ENCODE assay signal across 17 mouse cellular contexts in the genomic region with DNA sequence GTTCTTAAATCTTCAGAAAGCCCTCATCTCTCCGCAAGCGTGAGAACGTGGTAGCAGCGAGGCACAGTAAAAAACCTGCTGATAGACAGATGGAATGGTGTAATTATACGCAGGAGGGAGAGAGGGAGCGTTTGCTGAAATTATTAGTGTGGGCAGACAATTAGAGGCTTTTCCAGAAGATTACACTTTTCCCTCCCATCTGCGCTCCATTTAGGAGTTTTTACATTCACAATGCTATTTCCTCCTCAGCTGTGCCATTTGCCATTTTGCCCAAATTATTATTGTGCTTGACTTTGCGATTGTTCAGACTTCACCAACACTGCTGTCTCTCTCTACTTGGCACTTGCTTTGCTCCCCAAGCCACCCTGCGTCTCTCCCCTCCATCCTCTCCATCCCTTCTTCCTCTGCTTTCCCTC.
DNase-seq lines count a peak whose midpoint lies in the region; ATAC-seq and TF ChIP-seq lines count a peak whose summit lies in the region.
"Had no signal": no experiment of that assay in that cellular context is flagged by ENCODE, and none has a peak within 500 bp of the region (broad histone marks: within the 10 kb centered on the region; RNA-seq: fewer than 3 reads in every experiment).

No protein-coding gene starts in this region.

- TF ChIP-seq POLR2A in olfactory bulb, adult 2 months (IDR thresholded peaks at IDR 0.05; ENCODE audit: insufficient read depth, low read depth, low read length): no peak

- no peak overlapping the region for H3K4me3 ChIP-seq in forebrain, embryonic 13.5 days
- H3K4me3 ChIP-seq in forebrain, embryonic 11.5 days (ENCODE audit: low read depth, low read length): no peak overlapping the region
- no peak overlapping the region for H3K4me3 ChIP-seq in midbrain, postnatal 0 days (ENCODE audit: low read depth, low read length)
- no peak overlapping the region for H3K4me3 ChIP-seq in midbrain, embryonic 13.5 days (replicated peaks)
- no peak overlapping the region for H3K4me3 ChIP-seq in olfactory bulb, adult 2 months (ENCODE audit: insufficient read depth, low read depth, low read length)
- H3K4me3 ChIP-seq: embryonic facial prominence, embryonic 12.5 days; megakaryocyte, embryonic 14.5 days had no signal

- ATAC-seq in forebrain, embryonic 13.5 days: peak; percentile 55; the same call in 1 of the 2 replicates
- ATAC-seq in forebrain, embryonic 11.5 days (replicated peaks; ENCODE audit: low FRiP score): no peak
- ATAC-seq in midbrain, postnatal 0 days (ENCODE audit: low FRiP score): no peak
- no peak for ATAC-seq in midbrain, embryonic 13.5 days
- ATAC-seq: hindbrain, embryonic 16.5 days had no signal

- no peak overlapping the region; the same call in 1 of the 2 replicates for H3K27ac ChIP-seq in forebrain, embryonic 13.5 days
- H3K27ac ChIP-seq in forebrain, embryonic 11.5 days (ENCODE audit: low read depth, low read length): no peak overlapping the region
- H3K27ac ChIP-seq in midbrain, postnatal 0 days (ENCODE audit: low read depth, low read length): no peak overlapping the region
- H3K27ac ChIP-seq in midbrain, embryonic 13.5 days: no peak overlapping the region
- H3K27ac ChIP-seq in olfactory bulb, adult 2 months (ENCODE audit: insufficient read depth, low read depth, low read length): peak overlapping the region; percentile 45
- H3K27ac ChIP-seq: embryonic facial prominence, embryonic 12.5 days had no signal

- H3K27me3 ChIP-seq in forebrain, embryonic 13.5 days: no peaks in the 10 kb centered on the region
- H3K27me3 ChIP-seq in forebrain, embryonic 11.5 days (ENCODE audit: control insufficient read depth, insufficient read depth, low read length): no peaks in the 10 kb centered on the region
- no peaks in the 10 kb centered on the region for H3K27me3 ChIP-seq in midbrain, postnatal 0 days (ENCODE audit: insufficient read depth, low read length)
- no peaks in the 10 kb centered on the region for H3K27me3 ChIP-seq in midbrain, embryonic 13.5 days
- H3K27me3 ChIP-seq: embryonic facial prominence, embryonic 12.5 days; megakaryocyte, embryonic 14.5 days had no signal

- peaks cover 13% of the 10 kb centered on the region for H3K9me3 ChIP-seq in forebrain, embryonic 13.5 days (replicated peaks)
- H3K9me3 ChIP-seq in forebrain, embryonic 11.5 days (ENCODE audit: control insufficient read depth, low read length): no peaks in the 10 kb centered on the region
- H3K9me3 ChIP-seq in midbrain, postnatal 0 days (ENCODE audit: low read length): no peaks in the 10 kb centered on the region
- H3K9me3 ChIP-seq in midbrain, embryonic 13.5 days: peaks cover 11% of the 10 kb centered on the region; the same call in 1 of the 2 replicates
- H3K9me3 ChIP-seq: embryonic facial prominence, embryonic 12.5 days; megakaryocyte, embryonic 14.5 days had no signal

- 61% methylated on average over 9 of the region's 9 CpGs for WGBS in forebrain, embryonic 13.5 days
- WGBS in forebrain, embryonic 11.5 days: 88% methylated on average over 9 of the region's 9 CpGs
- WGBS in midbrain, postnatal 0 days: 70% methylated on average over 9 of the region's 9 CpGs
- 76% methylated on average over 9 of the region's 9 CpGs for WGBS in midbrain, embryonic 13.5 days
- WGBS in olfactory bulb, adult 2 months: 19% methylated on average over 9 of the region's 9 CpGs

- peaks cover 16% of the 10 kb centered on the region for H3K4me1 ChIP-seq in forebrain, embryonic 13.5 days
- no peaks in the 10 kb centered on the region for H3K4me1 ChIP-seq in forebrain, embryonic 11.5 days (replicated peaks; ENCODE audit: control insufficient read depth, insufficient read depth, low read length)
- H3K4me1 ChIP-seq in midbrain, postnatal 0 days (ENCODE audit: insufficient read depth, low read length): no peaks in the 10 kb centered on the region
- H3K4me1 ChIP-seq in midbrain, embryonic 13.5 days (replicated peaks): 0 out of 2 replicates have a peak, but pooled peaks cover 4% of the 10 kb centered on the region
- H3K4me1 ChIP-seq in olfactory bulb, adult 2 months (ENCODE audit: control insufficient read depth, insufficient read depth, low read length): peaks cover 5% of the 10 kb centered on the region
- H3K4me1 ChIP-seq: embryonic facial prominence, embryonic 12.5 days; megakaryocyte, embryonic 14.5 days had no signal

- no peaks in the 10 kb centered on the region for H3K36me3 ChIP-seq in forebrain, embryonic 13.5 days (ENCODE audit: poor library complexity, severe bottlenecking)
- H3K36me3 ChIP-seq in forebrain, embryonic 11.5 days (ENCODE audit: control insufficient read depth, insufficient read depth, low read length): no peaks in the 10 kb centered on the region
- no peaks in the 10 kb centered on the region for H3K36me3 ChIP-seq in midbrain, postnatal 0 days (ENCODE audit: insufficient read depth, low read length)
- H3K36me3 ChIP-seq in midbrain, embryonic 13.5 days: no peaks in the 10 kb centered on the region
- H3K36me3 ChIP-seq: embryonic facial prominence, embryonic 12.5 days had no signal

- TF ChIP-seq CTCF in midbrain, postnatal 0 days (IDR thresholded peaks at IDR 0.05): no peak
- TF ChIP-seq CTCF in olfactory bulb, adult 2 months (IDR thresholded peaks at IDR 0.05; ENCODE audit: insufficient read depth, low read depth, low read length): no peak

- no peak overlapping the region for H3K4me2 ChIP-seq in forebrain, embryonic 13.5 days
- no peak overlapping the region for H3K4me2 ChIP-seq in forebrain, embryonic 11.5 days (ENCODE audit: low read depth, low read length, severe bottlenecking)
- no peak overlapping the region for H3K4me2 ChIP-seq in midbrain, postnatal 0 days (ENCODE audit: low read depth, low read length, poor library complexity, severe bottlenecking)
- H3K4me2 ChIP-seq in midbrain, embryonic 13.5 days (replicated peaks): no peak overlapping the region
- H3K4me2 ChIP-seq: embryonic facial prominence, embryonic 12.5 days; liver, embryonic 11.5 days had no signal

- no peak for DNase-seq in forebrain, embryonic 11.5 days (ENCODE audit: low spot score)
- DNase-seq in midbrain, postnatal 0 days (ENCODE audit: low spot score): peak; percentile 47
- DNase-seq in cerebellum, postnatal 25 days: peak; percentile 50 to 56
- no peak for DNase-seq in embryo, embryonic 9.5 days (ENCODE audit: extremely low spot score)
- no peak for DNase-seq in lung, postnatal 36 days
- DNase-seq: adrenal gland, postnatal 36 days; gastrocnemius, postnatal 10 days; heart, postnatal 10 days; kidney, adult 18-20 months; kidney, postnatal 25 days had no signal

- H3K9ac ChIP-seq in forebrain, embryonic 13.5 days: no peak overlapping the region
- no peak overlapping the region for H3K9ac ChIP-seq in forebrain, embryonic 11.5 days (ENCODE audit: low read length)
- no peak overlapping the region for H3K9ac ChIP-seq in midbrain, postnatal 0 days (replicated peaks; ENCODE audit: low read length, poor library complexity, severe bottlenecking)
- no peak overlapping the region for H3K9ac ChIP-seq in midbrain, embryonic 13.5 days (replicated peaks)
- H3K9ac ChIP-seq: embryonic facial prominence, embryonic 12.5 days had no signal

Comparison
In these comparisons a context has a peak if more than half of its experiments do, and no peak if none do; other contexts are left out.
1. DNase-seq: peak in midbrain, postnatal 0 days (single experiment) and cerebellum, postnatal 25 days (2 of 2); none in forebrain, embryonic 11.5 days (single experiment), embryo, embryonic 9.5 days (single experiment) and lung, postnatal 36 days (single experiment).